Mouse (Mus musculus) C2C12 (cell line): Measurements from ENCODE around the gene Pard3. TPM values are rescaled to one million over a fixed set of nuclear protein-coding genes. Genes with fewer than 3 reads are reported as not detected.

Source experiments
- H3K27me3 ChIP-seq: one replicate; pipeline ENCODE4 v1.6.1; 2011; ENCODE audit not compliant: control insufficient read depth, insufficient read depth, insufficient read length
- H3K36me3 ChIP-seq: one replicate; pipeline ENCODE4 v1.6.1; 2011; ENCODE audit not compliant: control insufficient read depth, insufficient read depth
- H3K4me3 ChIP-seq: one replicate; pipeline ENCODE4 v1.5.1; 2011; ENCODE audit warnings: mild to moderate bottlenecking, control low read depth; ENCODE audit not compliant: poor library complexity, insufficient read depth, severe bottlenecking
- H3K79me2 ChIP-seq: one replicate; pipeline ENCODE4 v1.6.1; 2011; ENCODE audit not compliant: control insufficient read depth, insufficient read depth
- H3K79me3 ChIP-seq: one replicate; pipeline ENCODE4 v1.6.1; 2011; ENCODE audit warnings: low read depth, control low read depth
- H3ac ChIP-seq: one replicate; pipeline ENCODE3; 2011; ENCODE audit warnings: low read depth; ENCODE audit not compliant: control insufficient read depth, insufficient read length
- CEBPB ChIP-seq: IDR thresholded peaks from one replicate; pipeline ENCODE4 v1.6.1; 2011; ENCODE audit warnings: low read depth, mild to moderate bottlenecking, control low read depth, moderate library complexity
- CTCF ChIP-seq: IDR thresholded peaks from one replicate; pipeline ENCODE4 v1.5.1; 2011; ENCODE audit not compliant: control insufficient read depth, insufficient read depth, insufficient read length
- FOSL1 ChIP-seq: IDR thresholded peaks from one replicate; pipeline ENCODE4 v1.8.0; 2011; ENCODE audit warnings: mild to moderate bottlenecking, low read length; ENCODE audit not compliant: poor library complexity, insufficient read depth, severe bottlenecking
- MAX ChIP-seq: IDR thresholded peaks from one replicate; pipeline ENCODE4 v1.6.1; 2011; ENCODE audit warnings: mild to moderate bottlenecking, control low read depth
- MYOD1 ChIP-seq: IDR thresholded peaks from one replicate; pipeline ENCODE4 v1.6.1; 2011; ENCODE audit warnings: low read depth; ENCODE audit not compliant: control insufficient read depth, insufficient read length
- MYOG ChIP-seq: IDR thresholded peaks from one replicate; pipeline ENCODE4 v1.6.1; 2011; ENCODE audit not compliant: control insufficient read depth, insufficient read length; ENCODE audit errors: extremely low read depth
- USF1 ChIP-seq: IDR thresholded peaks from one replicate; pipeline ENCODE4 v1.6.1; 2011; ENCODE audit warnings: low read depth, mild to moderate bottlenecking, control low read depth, moderate library complexity
- polyA plus RNA-seq: library from polyadenylated mRNA; unstranded; fragments of >200 nt; fragmentation: generic; extraction: Trizol; gene quantifications from one replicate; pipeline ENCODE4 v1.2.1, GENCODE M21; 2012; ENCODE audit warnings: missing spikeins

Gene Pard3
- polyA plus RNA-seq, 1 experiment, result 8.4 TPM

DNA sequence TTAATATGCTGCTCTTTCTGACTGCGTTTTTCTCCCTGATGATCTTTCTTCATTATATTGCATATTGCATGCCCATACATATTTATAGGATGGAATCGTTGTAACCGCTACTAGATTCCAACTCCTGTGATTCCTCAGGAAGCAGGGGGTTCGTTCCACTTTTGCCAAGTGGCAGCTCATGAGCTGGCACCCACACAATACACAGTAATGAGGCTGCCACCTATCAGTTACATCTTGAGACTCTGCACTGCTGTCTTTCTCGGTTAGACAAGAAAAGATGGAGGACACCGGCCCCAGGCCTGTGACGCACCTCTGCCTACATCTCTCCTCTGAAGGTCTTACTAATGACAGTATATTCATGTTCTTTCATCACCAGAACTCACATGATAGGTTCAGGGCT is 364.3 kb downstream of the Pard3 start:
- no peak overlapping the region for H3K4me3 ChIP-seq
- no peaks in the 10 kb centered on the region for H3K79me3 ChIP-seq
- no peak overlapping the region for H3ac ChIP-seq
- no peaks in the 10 kb centered on the region for H3K27me3 ChIP-seq
- no peak for TF ChIP-seq FOSL1
- TF ChIP-seq CEBPB, result no peak
- no peak for TF ChIP-seq CTCF
- no peak for TF ChIP-seq MYOD1
- TF ChIP-seq USF1, result no peak
- TF ChIP-seq MAX, result no peak
- no peak for TF ChIP-seq MYOG
- H3K79me2 ChIP-seq, result no peaks in the 10 kb centered on the region
- peaks cover 6% of the 10 kb centered on the region for H3K36me3 ChIP-seq

DNA sequence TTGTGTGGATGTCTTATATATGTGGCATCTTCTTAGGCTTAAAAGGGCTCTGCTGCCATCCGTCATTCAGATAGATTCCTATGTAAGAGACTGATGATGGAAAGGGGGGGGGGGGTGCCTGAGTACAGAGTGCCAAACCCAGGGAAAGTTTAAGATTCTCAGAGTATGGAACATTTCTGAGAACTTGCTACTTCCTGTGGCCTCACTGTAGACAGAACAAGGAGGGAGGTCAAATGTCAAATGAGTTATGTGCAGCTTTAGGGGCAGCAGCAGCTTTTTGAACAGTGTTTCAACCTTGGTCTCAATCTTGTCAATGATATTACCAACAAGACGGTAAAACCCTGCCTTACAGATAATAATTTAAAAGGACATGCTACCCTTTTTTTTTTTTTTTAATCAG is 367.5 kb downstream of the Pard3 start:
- H3K79me2 ChIP-seq, result no peaks in the 10 kb centered on the region
- peaks cover 6% of the 10 kb centered on the region for H3K36me3 ChIP-seq
- H3K4me3 ChIP-seq, result no peak overlapping the region
- TF ChIP-seq MYOD1 (no peak), MAX (no peak), CTCF (no peak), MYOG (no peak), FOSL1 (no peak), CEBPB (no peak), USF1 (no peak)
- H3K79me3 ChIP-seq, result no peaks in the 10 kb centered on the region
- no peaks in the 10 kb centered on the region for H3K27me3 ChIP-seq
- H3ac ChIP-seq, result no peak overlapping the region

DNA sequence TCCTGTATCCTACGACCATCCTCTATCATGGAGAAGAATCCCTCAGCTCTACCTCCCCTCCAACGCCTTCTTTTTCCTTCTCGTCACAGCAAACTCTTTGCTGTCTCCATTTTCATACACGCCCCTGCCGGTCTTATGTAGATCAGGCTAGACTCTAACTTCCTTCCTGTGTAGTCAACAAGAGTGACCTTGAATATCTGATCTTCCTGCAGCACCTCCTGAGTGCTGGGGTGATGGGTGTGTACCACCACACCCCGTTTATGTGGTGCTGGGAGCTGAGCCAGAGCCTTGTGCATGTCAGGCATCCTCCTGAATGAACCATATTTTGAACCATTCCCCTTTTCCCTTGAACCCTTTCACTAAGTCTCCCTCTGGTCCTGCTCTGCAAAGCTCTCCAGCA is 372.3 kb downstream of the Pard3 start:
- TF ChIP-seq MYOG (no peak), MAX (no peak)
- no peak overlapping the region for H3ac ChIP-seq
- no peaks in the 10 kb centered on the region for H3K27me3 ChIP-seq
- H3K36me3 ChIP-seq, result no peaks in the 10 kb centered on the region
- no peaks in the 10 kb centered on the region for H3K79me3 ChIP-seq
- no peaks in the 10 kb centered on the region for H3K79me2 ChIP-seq
- H3K4me3 ChIP-seq, result no peak overlapping the region

DNA sequence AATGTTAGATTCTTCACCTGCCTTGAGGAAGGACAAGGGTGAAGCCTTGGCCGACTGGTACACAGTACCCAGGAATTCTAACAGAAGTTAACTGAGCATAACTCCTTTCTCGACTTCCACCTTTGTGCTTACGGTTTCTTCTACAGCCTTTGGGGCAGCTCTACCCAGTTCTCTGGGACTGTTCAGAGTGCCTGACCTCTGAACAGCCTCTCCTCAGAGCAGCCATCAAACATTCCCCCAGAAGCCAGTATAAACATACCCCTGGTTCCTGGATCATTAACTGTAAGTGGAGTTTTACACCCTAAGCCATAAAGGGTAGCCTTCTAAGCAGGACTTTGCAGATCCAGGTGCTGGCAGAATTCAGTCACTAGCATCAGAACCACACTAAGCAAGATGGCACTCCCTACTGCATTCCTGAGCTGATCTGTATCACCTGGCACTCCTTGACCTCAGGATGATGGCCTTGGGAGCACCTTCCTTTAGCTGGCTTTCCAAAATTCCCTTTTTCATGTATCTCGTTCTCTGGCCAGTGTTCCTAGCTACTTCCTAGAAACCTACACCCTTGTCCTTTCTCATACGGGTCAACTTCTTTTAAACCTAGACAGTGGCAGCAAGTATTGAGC is 374.0 kb downstream of the Pard3 start:
- H3K79me2 ChIP-seq, result no peaks in the 10 kb centered on the region

DNA sequence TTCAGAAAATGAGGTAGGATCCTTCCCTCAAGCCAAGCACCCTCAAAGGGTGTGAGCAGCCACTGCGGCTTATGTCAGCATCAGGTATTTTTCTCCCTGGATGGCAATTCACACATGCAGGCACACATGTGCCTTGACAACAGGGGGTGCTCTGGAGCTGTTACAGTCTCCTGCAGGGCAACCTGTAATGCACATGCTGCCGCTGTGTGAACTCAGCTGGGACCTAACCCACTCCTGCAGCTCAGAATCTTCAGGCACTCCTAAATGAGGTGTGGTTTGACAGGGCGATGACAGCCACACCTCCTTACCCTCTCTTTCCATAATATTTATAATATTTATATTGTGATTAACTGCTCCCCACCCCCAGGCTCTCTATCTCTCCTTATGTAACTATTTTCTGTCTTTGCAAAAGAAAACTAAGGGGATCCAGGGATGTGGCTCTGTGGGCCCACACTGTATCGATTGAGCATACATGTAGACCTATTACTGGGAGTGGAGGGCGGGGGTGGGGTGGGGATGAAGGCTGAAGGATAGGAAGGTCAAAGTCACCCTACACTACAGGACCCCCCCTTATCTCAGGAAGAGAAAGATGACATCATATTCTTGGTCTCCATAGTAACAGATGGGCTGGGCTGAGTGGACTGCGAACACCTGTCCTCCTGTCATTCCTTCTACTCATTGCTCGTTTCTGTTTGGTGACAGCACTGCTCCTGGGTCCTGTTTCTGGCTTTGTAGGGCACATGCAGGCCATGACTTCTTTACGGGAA is 375.1 kb downstream of the Pard3 start:
- H3ac ChIP-seq, result no peak overlapping the region

More for the DNA sequence above, 374.0 kb downstream of the Pard3 start:
- Histone ChIP-seq H3K4me3 (no peak overlapping the region), H3K79me3 (no peaks in the 10 kb centered on the region), H3ac (no peak overlapping the region), H3K27me3 (no peaks in the 10 kb centered on the region), H3K36me3 (no peaks in the 10 kb centered on the region)
- no peak for TF ChIP-seq MAX
- no peak for TF ChIP-seq FOSL1
- no peak for TF ChIP-seq CEBPB
- no peak for TF ChIP-seq USF1
- TF ChIP-seq MYOD1, result no peak
- TF ChIP-seq MYOG, result no peak
- TF ChIP-seq CTCF, result no peak

DNA sequence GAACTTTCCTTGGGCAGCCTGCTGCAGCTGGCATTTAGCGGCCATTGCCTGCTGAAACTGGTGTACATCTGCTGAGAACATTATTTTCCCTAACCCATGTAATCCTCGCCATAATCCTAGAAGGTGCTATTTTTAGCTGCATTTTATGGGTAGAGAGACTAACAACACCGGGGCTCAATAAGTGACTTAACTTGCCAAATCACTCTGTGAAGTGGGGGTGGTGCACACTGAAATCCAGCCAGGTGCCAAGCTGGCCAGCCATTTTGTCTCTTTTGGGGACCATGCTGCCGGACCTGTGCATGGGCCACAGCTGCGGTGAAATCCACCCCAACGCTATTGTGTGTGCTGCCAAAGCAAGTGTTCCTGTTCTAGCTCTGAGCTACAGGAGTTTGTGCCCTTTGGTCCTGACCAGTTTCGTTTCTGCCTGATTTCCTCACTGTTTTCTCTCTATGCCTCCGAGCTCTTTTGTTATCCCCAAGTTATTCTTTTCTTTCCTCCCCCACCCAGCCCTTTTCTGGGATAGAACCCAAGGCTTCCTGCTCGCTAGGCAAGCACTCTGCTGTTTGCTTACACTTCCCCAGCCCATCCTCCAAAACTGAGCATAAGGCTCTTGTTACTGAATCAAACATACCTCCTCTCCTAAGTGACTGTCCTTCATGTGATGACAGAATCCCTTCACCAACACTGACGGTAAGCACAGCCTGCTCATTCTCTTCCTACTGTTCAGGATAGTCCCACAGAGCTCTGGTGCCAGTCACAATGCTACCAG is 375.9 kb downstream of the Pard3 start:
- no peak overlapping the region for H3K4me3 ChIP-seq
- no peaks in the 10 kb centered on the region for H3K36me3 ChIP-seq
- H3ac ChIP-seq, result no peak overlapping the region
- H3K79me2 ChIP-seq, result no peaks in the 10 kb centered on the region
- TF ChIP-seq FOSL1 (no peak), USF1 (no peak), MYOD1 (no peak), CTCF (no peak), CEBPB (no peak), MAX (no peak), MYOG (no peak)
- no peaks in the 10 kb centered on the region for H3K79me3 ChIP-seq
- H3K27me3 ChIP-seq, result no peaks in the 10 kb centered on the region

More for the DNA sequence above, 375.1 kb downstream of the Pard3 start:
- no peaks in the 10 kb centered on the region for H3K27me3 ChIP-seq
- no peaks in the 10 kb centered on the region for H3K79me3 ChIP-seq
- no peaks in the 10 kb centered on the region for H3K36me3 ChIP-seq
- no peaks in the 10 kb centered on the region for H3K79me2 ChIP-seq
- peak; percentile 31 for TF ChIP-seq CTCF
- TF ChIP-seq FOSL1, result no peak
- no peak for TF ChIP-seq CEBPB
- TF ChIP-seq MYOG, result no peak
- TF ChIP-seq USF1, result no peak
- no peak overlapping the region for H3K4me3 ChIP-seq
